Mouse (Mus musculus) kidney, postnatal 4 days (tissue): ENCODE measurements around the gene Rhou.

Experiments used
- DNase-seq, 2 experiments: peaks; one replicate each; pipeline ENCODE4 v3.0.0; 2021; ENCODE audit warnings: mixed read lengths in 2 of 2

Rhou gene

DNA sequence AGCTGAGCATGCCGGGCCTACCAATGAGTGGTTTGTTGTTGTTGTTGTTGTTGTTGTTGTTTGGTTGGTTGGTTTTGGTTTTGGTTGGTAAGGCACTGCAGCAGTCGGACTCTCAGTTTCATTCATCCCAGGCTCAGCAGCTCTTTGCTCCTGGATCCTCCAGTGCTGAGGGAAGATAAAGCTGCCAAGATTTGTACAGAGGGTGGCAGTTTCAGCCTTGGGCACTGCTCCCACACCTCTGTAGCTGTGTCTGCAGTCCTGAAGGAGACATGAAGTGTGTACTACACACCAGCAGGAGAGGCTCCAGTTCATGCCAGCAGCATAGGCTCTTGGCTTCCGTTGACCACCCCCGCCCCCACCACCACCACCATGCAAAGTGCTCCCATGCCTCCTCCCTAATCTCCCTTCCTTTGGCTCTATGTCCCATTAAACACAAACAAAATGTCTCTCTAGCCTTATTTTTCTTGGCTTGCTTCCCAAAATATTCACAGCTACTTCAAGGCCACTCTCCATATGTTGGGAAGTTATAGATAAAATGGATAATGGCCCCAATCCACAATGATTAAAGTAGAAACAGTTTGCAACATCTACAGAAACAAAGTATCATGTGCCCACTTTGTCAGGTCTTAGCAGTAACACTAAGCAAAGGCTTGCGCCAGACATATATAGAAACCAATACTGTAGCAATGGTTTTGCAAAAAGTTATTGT lies 2.2 kb upstream of the Rhou start:
- DNase-seq = no peak

DNA sequence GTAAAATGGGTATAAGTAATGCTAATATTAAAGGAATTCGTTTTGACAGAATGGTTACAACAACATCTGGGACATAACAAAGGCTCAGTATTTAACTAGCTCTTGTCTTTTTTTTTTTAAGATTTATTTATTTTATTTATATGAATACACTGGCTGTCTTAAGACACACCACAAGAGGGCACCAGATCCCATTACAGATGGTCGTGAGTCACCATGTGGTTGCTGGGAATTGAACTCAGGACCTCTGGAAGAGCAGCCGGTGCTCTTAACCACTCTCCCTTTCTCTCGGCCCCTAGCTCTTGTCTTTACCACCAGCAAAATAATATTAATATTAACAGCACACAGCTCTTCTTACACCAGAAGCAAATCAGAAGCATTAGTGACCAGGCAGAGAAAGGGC lies 1.1 kb upstream of the Rhou start:
- peak in 1 of 2 experiments; percentile 25 for DNase-seq

DNA sequence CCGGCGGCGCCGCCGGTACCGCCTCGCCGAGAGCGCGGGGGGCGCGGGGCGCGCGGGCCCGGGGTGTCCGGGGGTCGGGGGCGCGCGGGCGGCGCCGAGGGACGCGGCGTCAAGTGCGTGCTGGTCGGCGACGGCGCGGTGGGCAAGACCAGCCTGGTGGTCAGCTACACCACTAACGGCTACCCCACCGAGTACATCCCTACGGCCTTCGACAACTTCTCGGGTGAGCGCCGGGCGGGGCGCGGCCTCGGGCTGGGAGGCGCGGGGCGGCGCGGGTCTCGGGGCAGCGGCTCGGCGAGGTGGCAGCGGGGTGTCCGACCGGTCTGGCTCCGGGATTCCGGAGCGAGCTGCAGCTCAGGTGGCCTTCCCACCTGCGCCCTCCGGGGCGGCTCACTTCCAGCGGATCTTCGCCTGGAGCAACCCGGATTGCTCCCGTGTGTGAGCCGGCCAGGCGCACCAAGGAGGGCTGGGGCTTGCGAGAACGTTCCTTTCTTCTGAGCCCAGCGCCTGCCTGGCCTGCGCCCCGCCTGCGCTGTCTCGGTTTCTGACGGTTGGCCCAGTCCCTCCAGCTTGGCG lies 353 bp downstream of the Rhou start:
- DNase-seq = peak; percentile 74 to 85

DNA sequence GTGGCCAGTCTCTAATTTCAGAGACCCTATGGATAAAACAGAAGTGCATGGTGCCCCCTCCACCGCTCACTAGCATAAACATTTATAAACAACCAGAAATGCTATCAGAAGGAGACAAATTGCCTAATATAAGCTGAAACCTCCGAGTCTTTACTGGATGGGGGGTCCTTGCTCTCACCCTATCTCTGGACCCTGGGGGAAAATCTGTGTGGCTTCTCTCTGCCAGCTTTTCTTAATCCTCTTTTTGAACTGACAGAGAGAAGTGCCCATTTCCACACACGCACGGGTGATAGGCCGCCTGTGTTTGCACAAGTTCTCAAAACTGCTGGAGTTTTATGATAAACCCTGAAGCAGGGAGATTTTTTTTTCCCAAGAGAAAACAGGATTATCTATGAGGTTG lies 1.0 kb downstream of the Rhou start:
- no peak for DNase-seq

DNA sequence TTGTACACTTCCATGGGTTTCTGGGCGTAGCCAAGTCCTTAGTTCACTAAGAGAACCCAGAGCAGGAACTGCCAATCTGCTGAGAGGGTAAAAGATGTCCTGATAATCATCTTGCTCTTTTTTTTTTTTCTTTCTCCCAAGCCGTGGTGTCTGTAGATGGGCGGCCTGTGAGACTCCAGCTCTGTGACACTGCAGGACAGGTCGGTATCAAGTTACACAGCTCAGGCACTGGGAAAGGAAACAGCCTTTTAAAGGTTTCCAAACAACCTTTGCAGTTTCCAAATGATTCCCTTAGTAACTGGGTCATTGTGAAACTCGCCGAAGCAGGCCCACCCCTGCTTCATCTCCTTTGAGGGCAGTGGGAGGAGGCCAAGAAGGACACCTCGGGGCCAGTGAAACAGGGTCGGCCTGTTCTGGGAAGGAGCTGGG lies 1.6 kb downstream of the Rhou start:
- peak in 1 of 2 experiments; percentile 41 for DNase-seq

GRCm38 (mm10) chr8:123657826-123658225 lies 4.1 kb downstream of the Rhou start:
- DNase-seq = no peak

DNA sequence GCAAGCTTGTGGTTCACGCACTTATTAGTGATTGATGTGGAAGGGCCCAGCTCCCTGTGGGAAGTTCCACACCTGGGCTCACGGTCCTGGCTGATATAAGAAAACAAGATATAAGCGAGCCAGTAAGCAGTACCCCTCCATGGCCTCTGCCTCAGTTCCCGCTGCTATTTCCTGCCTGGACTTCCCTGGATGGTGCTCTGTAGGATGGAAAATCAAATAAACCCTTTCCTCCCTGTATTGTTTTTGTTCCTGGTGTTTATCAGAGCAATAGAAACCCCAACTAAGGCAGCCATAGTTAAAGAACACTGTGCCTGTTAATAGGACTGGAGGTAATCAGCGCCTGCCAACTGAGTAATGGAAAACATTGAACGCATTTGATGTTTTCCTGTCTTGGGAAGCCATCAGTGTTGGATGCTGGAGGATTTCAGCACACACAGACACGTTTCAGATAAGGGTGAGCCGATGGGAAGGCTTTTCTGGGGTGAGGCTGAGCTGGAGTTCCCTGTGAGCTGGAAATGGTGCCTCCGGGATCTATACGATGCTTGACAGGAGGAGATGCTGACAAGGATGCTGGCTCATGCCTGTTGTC lies 5.8 kb downstream of the Rhou start:
- no peak for DNase-seq

- no peak for DNase-seq
Observed at GRCm38 (mm10) chr8:123661515-123661914, 7.8 kb downstream of the Rhou start.

DNA sequence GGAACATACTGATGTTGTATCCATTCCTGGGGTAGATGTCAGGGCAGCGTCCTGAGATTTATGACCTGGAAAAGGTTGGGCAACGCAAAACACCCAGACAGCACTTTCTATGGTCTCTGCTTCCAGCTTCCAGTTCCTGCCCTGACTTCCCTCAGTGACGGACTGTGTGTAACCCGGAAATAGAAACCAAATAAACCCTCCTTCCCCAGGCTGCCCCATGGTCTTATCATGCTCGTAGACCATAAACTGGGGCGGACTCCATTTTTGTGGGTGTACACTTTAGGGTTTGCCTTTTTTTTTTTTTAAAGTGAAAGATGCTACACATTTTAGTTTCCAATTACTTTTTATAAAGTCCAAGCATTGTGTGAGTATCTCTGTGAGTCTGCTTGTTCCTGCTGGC lies 11.9 kb downstream of the Rhou start:
- no peak for DNase-seq

DNA sequence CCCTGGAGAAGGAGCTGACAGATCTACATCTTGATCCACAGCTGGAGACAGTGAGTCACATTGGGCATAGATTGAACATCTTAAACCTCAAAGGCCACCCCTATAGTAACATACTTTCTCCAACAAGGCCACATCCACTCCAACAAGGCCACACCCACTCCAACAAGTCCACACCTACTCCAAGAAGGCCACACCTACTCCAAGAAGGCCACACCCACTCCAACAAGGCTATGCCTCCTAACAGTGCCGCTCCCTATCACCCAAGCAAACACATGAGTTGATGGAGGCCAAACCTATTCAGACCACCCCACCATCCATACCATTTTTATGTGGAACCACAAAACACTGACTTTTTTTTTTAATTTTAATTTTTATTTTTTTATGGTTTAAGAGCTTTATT lies 13.1 kb downstream of the Rhou start:
- DNase-seq = no peak

DNA sequence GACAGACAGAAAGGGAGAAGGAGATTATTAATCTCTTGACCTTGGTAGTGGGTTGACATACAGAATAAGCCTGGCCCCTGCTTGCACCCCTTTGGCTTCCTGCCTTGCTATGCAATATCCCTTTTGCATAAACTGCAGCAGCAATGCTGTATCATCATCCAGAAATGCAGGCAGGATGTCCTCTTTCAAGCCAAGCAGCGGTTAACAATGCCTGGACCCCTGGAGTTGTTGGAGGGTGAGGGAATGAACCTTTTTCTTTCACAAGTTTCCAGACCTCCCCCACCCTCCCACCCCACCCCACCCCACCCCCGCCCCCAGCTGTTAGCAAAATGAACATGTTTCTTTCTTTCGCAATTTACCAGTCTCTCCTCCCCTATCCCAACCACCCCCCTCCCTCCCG lies 15.0 kb downstream of the Rhou start:
- DNase-seq = no peak

- no peak for DNase-seq
Observed at GRCm38 (mm10) chr8:123670766-123671165, 17.0 kb downstream of the Rhou start.

- DNase-seq = no peak
Observed at GRCm38 (mm10) chr8:123671454-123671853, 17.7 kb downstream of the Rhou start.

DNA sequence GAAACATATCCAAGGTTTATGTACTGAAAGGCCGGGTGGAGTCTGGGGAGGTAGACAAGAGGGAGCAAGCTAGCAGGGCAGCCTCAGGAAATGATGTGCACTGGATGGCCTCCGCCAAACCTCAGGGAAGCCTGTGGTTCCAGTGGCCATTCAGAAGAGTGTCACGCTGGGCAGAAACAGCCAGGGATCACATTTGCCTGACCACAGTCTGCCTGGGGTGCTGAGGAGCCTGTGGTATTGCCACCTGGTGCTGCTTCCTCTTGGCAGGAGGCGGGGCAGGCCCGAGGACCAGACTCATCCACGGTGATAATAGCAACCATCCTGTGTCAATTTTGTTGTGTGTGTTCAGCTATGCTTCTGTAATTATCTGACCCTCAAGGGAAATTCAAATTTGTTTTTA lies 18.9 kb downstream of the Rhou start:
- no peak for DNase-seq

DNA sequence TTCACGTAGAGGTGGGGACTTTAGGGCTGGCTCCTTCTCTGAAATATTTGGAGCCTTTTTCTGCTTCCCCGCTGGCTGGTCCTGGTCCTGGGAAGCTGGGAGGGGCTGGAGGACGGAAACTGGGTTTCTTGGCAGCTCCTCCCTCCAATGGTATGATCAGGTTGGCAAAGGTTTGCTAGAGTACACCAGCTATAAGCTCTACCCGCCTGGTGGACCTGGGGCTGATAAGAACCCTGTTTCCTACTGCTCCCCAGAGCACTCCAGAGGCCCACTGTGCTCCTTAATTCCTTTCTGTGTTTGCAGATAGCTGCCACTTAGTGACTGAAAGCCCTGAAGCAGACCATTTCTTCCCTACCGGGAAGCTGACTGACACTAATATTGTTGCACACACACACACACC lies 21.9 kb downstream of the Rhou start:
- DNase-seq = no peak

- DNase-seq = no peak
Observed at GRCm38 (mm10) chr8:123678390-123678789, 24.7 kb downstream of the Rhou start.

DNA sequence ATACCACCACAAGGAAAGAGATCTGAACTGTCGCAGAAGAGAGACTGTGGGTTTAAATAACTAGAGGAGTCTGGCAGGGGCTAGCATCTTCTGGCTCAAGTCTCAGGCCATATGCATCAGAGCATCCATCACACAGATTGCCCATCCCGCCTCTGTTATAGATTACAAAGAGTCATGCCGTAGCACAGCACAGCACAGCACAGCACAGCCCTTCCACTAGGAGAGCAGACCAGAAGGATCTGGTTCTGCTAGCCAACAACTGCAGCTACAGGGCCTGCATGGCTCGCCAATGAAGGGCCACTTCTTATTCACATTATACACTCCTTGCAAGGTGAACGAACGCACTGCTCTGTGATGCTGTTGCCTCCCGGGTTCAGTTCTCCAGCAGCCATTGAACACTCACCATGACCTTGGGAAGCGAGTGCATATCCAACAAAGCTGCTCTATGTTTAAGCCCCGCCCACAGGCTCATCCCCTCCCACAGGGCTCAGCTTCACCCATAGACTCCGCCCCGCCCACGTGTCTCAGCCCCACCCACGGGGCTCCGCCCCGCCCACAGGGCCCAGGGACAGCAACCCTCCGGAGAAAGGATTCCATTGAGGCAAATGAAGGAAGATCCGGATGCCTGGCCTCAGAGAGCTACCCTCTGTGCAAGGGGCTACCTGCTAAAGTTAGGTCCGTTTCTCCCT lies 28.5 kb downstream of the Rhou start:
- peak; percentile 74 to 84 for DNase-seq

- peak in 1 of 2 experiments; percentile 22 for DNase-seq
Observed at GRCm38 (mm10) chr8:123683321-123683720, 29.6 kb downstream of the Rhou start.

DNA sequence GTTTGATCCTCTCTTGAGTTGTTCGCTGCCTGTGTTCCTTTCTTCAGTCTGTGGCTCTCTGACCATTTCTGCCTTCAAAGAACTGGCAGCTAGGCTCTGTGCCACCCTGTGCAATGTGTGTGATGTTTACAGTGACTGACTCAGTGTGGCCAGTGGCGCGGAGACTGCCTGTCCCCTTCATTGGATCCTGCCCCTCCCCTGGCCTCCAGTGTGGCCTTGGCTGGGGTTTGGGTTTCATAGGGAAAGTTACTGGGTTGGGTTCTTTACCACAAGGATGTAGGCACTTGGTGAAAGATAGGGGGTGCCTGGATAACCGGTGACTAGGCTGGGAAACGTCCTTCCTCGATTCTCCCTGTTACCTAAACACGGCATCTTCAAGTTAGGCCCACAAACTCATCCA lies 31.1 kb downstream of the Rhou start:
- no peak for DNase-seq

- no peak for DNase-seq
Observed at GRCm38 (mm10) chr8:123685477-123685876, 31.7 kb downstream of the Rhou start.

DNA sequence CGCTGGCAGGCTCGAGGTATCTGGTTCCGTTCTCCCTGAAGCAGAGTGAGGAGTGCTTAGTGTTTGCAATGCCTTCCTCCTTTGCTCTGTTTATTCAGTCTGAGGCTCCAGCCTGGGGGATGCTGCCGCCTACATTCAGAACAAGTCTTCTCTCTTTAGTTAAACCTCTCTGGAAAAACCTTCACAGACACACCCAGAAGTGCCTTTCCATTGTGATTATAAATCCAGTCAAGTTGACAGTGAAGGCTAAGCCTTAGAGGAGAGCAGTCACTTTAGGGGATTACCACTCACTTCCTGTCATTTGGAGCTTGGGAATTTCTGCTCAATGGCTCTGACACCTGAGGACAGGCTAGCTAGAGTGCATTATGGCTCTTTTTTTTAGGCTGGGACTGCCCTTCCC lies 34.1 kb downstream of the Rhou start:
- DNase-seq = no peak

GRCm38 (mm10) chr8:123692165-123692962 lies 38.6 kb downstream of the Rhou start:
- no peak for DNase-seq

GRCm38 (mm10) chr8:123696167-123696566 lies 42.4 kb downstream of the Rhou start:
- DNase-seq = no peak
